Mouse (Mus musculus) E14TG2a.4 (cell line): ENCODE measurements around the gene Mrps33.

ENCODE experiments used
- CTCF ChIP-seq: conservative IDR thresholded peaks from 2 replicates; pipeline ENCODE4 v1.5.1; 2014; ENCODE audit warnings: low read length
- POU5F1 ChIP-seq: IDR thresholded peaks from 2 replicates; pipeline ENCODE4 v1.6.1; 2014; ENCODE audit warnings: low read length, borderline replicate concordance

DNA sequence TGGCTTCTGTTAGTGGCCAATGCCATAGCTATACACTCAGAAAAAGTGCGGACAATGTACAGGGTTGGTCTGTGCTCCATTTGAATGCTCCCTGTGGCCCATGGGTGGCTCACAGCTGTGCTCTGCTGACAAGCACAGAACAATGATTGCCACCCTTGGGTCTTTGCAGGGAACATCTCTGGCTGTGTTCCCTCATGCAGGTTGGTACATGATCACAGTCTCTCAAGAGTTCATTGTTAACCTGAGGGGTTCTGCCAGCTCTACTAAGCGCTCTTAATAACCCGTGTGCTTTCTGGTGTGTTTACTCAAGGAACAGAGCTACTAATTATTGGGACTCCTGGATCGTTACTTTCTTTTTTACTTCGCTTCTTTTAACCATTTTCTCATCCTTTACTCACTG lies 24.8 kb downstream of the Mrps33 start:
- TF ChIP-seq CTCF, result no peak
- no peak for TF ChIP-seq POU5F1
